Mouse (Mus musculus) midbrain, embryonic 14.5 days (tissue): ENCODE results near the gene Hlcs. TPM values are rescaled to one million over a fixed set of nuclear protein-coding genes. Genes with fewer than 3 reads are reported as not detected.
A peak's percentile ranks its signal among the peaks of the same experiment; 100 is the strongest.

Experiments
- ATAC-seq: fragments of 200-750 bp; cut with Nextera tagmentation; 2 replicates; pipeline ENCODE4 v1.8.0; 2017; ENCODE audit warnings: moderate number of reproducible peaks, moderate library complexity; ENCODE audit not compliant: low FRiP score, low TSS enrichment
- DNase-seq: peaks from one replicate; pipeline ENCODE4 v3.0.0-alpha.2; 2015
- H3K27ac ChIP-seq: fragments of 300-500 bp; sonication (generic); replicated peaks from 2 replicates; pipeline ENCODE4 v1.5.1; 2014; ENCODE audit warnings: mild to moderate bottlenecking, low read depth, low read length, moderate library complexity
- H3K27me3 ChIP-seq: fragments of 300-500 bp; sonication (generic); 2 replicates; pipeline ENCODE4 v1.6.1; 2014; ENCODE audit warnings: low read length, control low read depth, mixed read lengths; ENCODE audit not compliant: control insufficient read depth, insufficient read depth
- H3K36me3 ChIP-seq: fragments of 300-500 bp; sonication (generic); 2 replicates; pipeline ENCODE4 v1.6.1; 2014; ENCODE audit warnings: low read length, control low read depth; ENCODE audit not compliant: control insufficient read depth, insufficient read depth
- H3K4me1 ChIP-seq: fragments of 300-500 bp; sonication (generic); 2 replicates; pipeline ENCODE4 v1.6.1; 2014; ENCODE audit warnings: mild to moderate bottlenecking, antibody characterized with exemption, low read length, control low read depth; ENCODE audit not compliant: control insufficient read depth, insufficient read depth
- H3K4me2 ChIP-seq: fragments of 300-500 bp; sonication (generic); 2 replicates; pipeline ENCODE4 v1.6.1; 2014; ENCODE audit warnings: mild to moderate bottlenecking, low read length, moderate library complexity
- H3K4me3 ChIP-seq: fragments of 300-500 bp; sonication (generic); replicated peaks from 2 replicates; pipeline ENCODE4 v1.5.1; 2014; ENCODE audit warnings: low read depth, low read length
- H3K9ac ChIP-seq: fragments of 300-500 bp; sonication (generic); replicated peaks from 2 replicates; pipeline ENCODE4 v1.6.1; 2014; ENCODE audit warnings: mild to moderate bottlenecking, low read length, moderate library complexity
- H3K9me3 ChIP-seq: fragments of 300-500 bp; sonication (generic); 2 replicates; pipeline ENCODE4 v1.6.1; 2016; ENCODE audit warnings: low read length, control low read depth, mixed read lengths; ENCODE audit not compliant: control insufficient read depth
- WGBS: fragments of 180-500 bp; shearing (Covaris S2); extraction: QIAGEN DNeasy Blood & Tissue Kit; methylation state at CpG from one replicate; pipeline ENCODE4 v1.1.7; 2014; 5-methylcytosine and 5-hydroxymethylcytosine counted together
- polyA plus RNA-seq: library from polyadenylated mRNA; unstranded; fragments of >200 nt; fragmentation: Nextera tagmentation; extraction: Ambion mirVana; gene quantifications from 2 replicates; pipeline ENCODE4 v1.2.1, GENCODE M21; 2014

The Hlcs gene
- polyA plus RNA-seq, 1 experiment from 2014 or later, result 7.2 TPM

GRCm38 (mm10) chr16:94088819-94089692 is 224.3 kb downstream of the Hlcs start:
- H3K9me3 ChIP-seq, result no peaks in the 10 kb centered on the region
- H3K4me2 ChIP-seq, result no peak overlapping the region
- H3K4me1 ChIP-seq, result 0 out of 2 replicates have a peak, but pooled peaks cover 10% of the 10 kb centered on the region
- H3K9ac ChIP-seq, result no peak overlapping the region
- H3K27me3 ChIP-seq, result peaks cover 96% of the 10 kb centered on the region
- H3K36me3 ChIP-seq, result no peaks in the 10 kb centered on the region
- WGBS, result 4% methylated on average over 14 of the region's 14 CpGs
- ATAC-seq (no peak), DNase-seq (no peak)
- no peak overlapping the region for H3K4me3 ChIP-seq
- H3K27ac ChIP-seq, result no peak overlapping the region

- Histone ChIP-seq H3K4me3 (no peak overlapping the region), H3K36me3 (no peaks in the 10 kb centered on the region), H3K9me3 (no peaks in the 10 kb centered on the region), H3K27me3 (peaks cover 96% of the 10 kb centered on the region), H3K4me2 (no peak overlapping the region), H3K4me1 (0 out of 2 replicates have a peak, but pooled peaks cover 10% of the 10 kb centered on the region), H3K9ac (no peak overlapping the region), H3K27ac (no peak overlapping the region)
- ATAC-seq (no peak), DNase-seq (no peak)
- WGBS, result 2% methylated on average over 11 of the region's 11 CpGs
Measured at GRCm38 (mm10) chr16:94088226-94088748, 225.1 kb downstream of the Hlcs start.

DNA sequence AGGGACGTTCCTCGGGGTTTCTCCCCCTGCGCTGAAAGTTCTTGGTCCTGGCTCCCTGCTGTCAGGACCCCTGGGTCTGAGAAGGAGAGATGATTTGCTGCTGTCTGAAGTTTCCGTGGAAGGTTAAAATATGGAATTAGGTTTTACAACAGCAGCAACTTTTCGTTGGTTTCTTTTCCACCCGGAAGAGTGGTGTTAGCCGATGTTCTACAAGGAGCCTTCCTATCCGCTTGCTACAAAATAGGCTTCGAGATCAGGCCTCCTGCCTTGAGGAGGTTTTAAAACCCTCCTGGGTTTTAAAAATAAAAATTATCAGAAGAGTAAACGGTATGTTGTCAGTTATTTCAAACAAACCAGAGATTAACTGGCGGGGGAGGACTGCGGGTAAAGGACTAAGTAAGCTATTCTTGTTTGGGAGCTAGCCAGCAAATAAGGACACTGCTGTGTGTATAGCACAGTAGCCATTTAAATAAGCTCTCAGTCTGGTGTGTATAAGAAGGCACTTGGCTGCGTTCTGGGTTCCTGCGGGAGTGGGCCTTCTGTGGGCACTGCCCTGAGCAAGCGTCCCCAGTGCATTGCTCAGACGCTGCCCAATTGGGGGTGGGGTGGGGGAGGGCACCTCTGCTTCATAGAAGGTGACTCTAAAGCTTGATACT is 225.7 kb downstream of the Hlcs start:
- no peak for ATAC-seq
- 3% methylated on average over 16 of the region's 16 CpGs for WGBS
- Histone ChIP-seq H3K9me3 (no peaks in the 10 kb centered on the region), H3K9ac (no peak overlapping the region), H3K27ac (no peak overlapping the region), H3K4me3 (no peak overlapping the region), H3K4me2 (no peak overlapping the region), H3K36me3 (no peaks in the 10 kb centered on the region), H3K27me3 (peaks cover 97% of the 10 kb centered on the region), H3K4me1 (0 out of 2 replicates have a peak, but pooled peaks cover 10% of the 10 kb centered on the region)
- DNase-seq, result no peak

GRCm38 (mm10) chr16:94086701-94087569 is 226.4 kb downstream of the Hlcs start:
- Histone ChIP-seq H3K4me3 (no peak overlapping the region; the same call in 1 of the 2 replicates), H3K27me3 (peaks cover 97% of the 10 kb centered on the region), H3K27ac (no peak overlapping the region), H3K9ac (no peak overlapping the region), H3K36me3 (no peaks in the 10 kb centered on the region), H3K4me2 (no peak overlapping the region), H3K4me1 (0 out of 2 replicates have a peak, but pooled peaks cover 10% of the 10 kb centered on the region), H3K9me3 (no peaks in the 10 kb centered on the region)
- peak; percentile 38 for DNase-seq
- ATAC-seq, result no peak
- WGBS, result 2% methylated on average over 50 of the region's 50 CpGs

DNA sequence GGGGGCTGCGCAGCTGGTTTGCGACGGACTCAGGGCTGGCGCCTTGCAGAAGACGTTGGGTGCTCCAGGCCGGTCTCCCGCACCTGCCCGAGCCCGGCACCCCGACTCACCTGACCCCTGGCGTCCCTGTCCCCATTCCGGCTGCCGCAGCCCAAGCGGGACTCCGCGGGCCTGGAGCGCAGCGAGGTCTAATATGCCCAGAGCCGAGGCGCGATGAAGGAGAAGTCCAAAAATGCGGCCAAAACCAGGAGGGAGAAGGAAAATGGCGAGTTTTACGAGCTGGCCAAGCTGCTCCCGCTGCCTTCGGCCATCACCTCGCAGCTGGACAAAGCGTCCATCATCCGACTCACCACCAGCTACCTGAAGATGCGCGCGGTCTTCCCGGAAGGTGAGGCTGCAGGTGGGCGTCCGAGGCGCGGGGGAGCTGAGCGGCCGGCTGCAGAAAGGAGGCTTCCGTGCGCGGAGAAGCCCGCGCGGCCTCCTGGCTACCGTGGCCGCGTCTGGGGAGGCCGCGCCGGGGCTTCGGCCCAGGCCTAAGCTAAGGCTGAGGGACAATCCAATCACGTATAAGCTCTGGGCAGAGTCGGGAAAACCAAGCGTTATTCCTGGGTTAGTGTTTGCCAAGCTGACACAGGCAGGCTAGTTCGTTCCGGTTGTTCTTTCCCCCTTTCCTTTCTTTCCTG is 227.6 kb downstream of the Hlcs start:
- WGBS, result under 1% methylated on average over 57 of the region's 57 CpGs
- H3K27ac ChIP-seq, result no peak overlapping the region
- H3K4me2 ChIP-seq, result peak overlapping the region; percentile 38
- H3K27me3 ChIP-seq, result peaks cover 97% of the 10 kb centered on the region
- DNase-seq (peak; percentile 46), ATAC-seq (no peak)
- no peaks in the 10 kb centered on the region for H3K9me3 ChIP-seq
- H3K4me1 ChIP-seq, result 0 out of 2 replicates have a peak, but pooled peaks cover 10% of the 10 kb centered on the region
- no peak overlapping the region for H3K9ac ChIP-seq
- H3K4me3 ChIP-seq, result peak overlapping the region; percentile 22; the same call in 1 of the 2 replicates
- no peaks in the 10 kb centered on the region for H3K36me3 ChIP-seq

GRCm38 (mm10) chr16:94084711-94085602 is 228.4 kb downstream of the Hlcs start, which contains the start of gene Sim2:
Sim2 (plus strand) TSS chr16:94084931.
- WGBS, result under 1% methylated on average over 87 of the region's 96 CpGs
- H3K4me1 ChIP-seq, result 0 out of 2 replicates have a peak, but pooled peaks cover 10% of the 10 kb centered on the region
- no peak within 1 kb of the TSS for H3K27ac ChIP-seq
- H3K4me2 ChIP-seq, result peak within 1 kb of the TSS; percentile 38
- ATAC-seq, result no peak
- peaks cover 97% of the 10 kb centered on the region for H3K27me3 ChIP-seq
- H3K36me3 ChIP-seq, result no peaks in the 10 kb centered on the region
- H3K9ac ChIP-seq, result no peak within 1 kb of the TSS
- H3K9me3 ChIP-seq, result no peaks in the 10 kb centered on the region
- peak; percentile 27 for DNase-seq
- H3K4me3 ChIP-seq, result peak within 1 kb of the TSS; percentile 22

GRCm38 (mm10) chr16:94083848-94084525 is 229.4 kb downstream of the Hlcs start:
- H3K36me3 ChIP-seq, result no peaks in the 10 kb centered on the region
- H3K9me3 ChIP-seq, result no peaks in the 10 kb centered on the region
- H3K4me3 ChIP-seq, result no peak overlapping the region
- WGBS, result under 1% methylated on average over 41 of the region's 41 CpGs
- DNase-seq (peak; percentile 37), ATAC-seq (no peak)
- H3K27me3 ChIP-seq, result peaks cover 97% of the 10 kb centered on the region
- 0 out of 2 replicates have a peak, but pooled peaks cover 10% of the 10 kb centered on the region for H3K4me1 ChIP-seq
- H3K9ac ChIP-seq, result no peak overlapping the region
- H3K4me2 ChIP-seq, result no peak overlapping the region
- no peak overlapping the region for H3K27ac ChIP-seq
